Mouse (Mus musculus) T-helper 17 cell (primary cell): ENCODE results near the gene Armc12.

Source experiments
- in situ Hi-C, 2 experiments: fragments of 300-600 bp; cut with MboI, MseI; formaldehyde crosslinking; loops; 1 replicate in 1 of 2; 2 replicates in 1 of 2; pipeline ENCODE4 v1.15.1; 2025; ENCODE audit warnings: high pct_unique_total_duplicates in 2 of 2

Armc12 gene

GRCm38 (mm10) chr17:28530506-28530905 lies at the start of gene Armc12:
Gene Armc12 (plus strand): TSS chr17:28530806.
- in situ Hi-C loops: no loop called here

DNA sequence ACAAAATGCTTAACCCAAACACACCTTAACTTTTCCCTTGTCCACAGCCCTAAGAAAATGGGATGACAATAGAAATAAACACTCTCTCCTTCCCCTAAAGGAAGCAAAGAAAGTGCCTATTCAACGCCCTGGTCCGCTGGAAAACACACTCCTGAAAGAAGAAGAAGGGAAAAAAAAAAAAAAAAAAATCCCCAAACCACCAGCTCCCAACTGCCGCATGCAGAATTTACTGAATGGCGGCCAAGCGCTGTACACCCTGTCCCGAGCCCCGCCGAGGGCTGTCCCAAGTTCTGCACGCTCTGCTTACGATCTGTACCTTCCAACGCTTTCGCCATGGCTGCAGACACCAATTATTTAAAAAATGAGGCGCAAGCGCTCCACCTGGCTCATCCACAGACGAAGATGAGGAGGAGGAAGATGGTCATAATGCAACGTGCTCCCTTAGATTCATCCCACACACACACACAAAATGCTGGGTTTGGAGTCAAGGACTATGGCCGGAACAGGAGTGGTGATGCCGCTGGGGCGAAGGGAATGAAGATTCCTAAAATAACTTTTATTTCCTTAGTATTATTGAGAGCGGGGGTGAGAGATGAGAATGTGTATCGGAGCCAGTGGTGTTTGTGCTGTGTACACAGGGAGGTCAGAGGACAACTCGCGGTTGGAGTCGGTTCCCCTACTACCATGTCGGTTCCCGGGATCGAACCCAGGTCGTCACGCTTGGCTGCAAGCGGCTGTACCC lies 45.7 kb upstream of the Armc12 start:
- in situ Hi-C loops: loop anchor here (5.0 to 25.0 kb wide), 2 partner anchors 37 to 977 kb away; no protein-coding TSS in a partner anchor

GRCm38 (mm10) chr17:28485446-28485948 lies 45.1 kb upstream of the Armc12 start:
- in situ Hi-C loops: loop anchor here (5.0 to 25.0 kb wide), 2 partner anchors 37 to 977 kb away; no protein-coding TSS in a partner anchor

GRCm38 (mm10) chr17:28485977-28486400 lies 44.6 kb upstream of the Armc12 start:
- in situ Hi-C loops: loop anchor here (5.0 to 25.0 kb wide), 2 partner anchors 36 to 976 kb away; no protein-coding TSS in a partner anchor

- in situ Hi-C loops: loop anchor here (5.0 to 25.0 kb wide), 2 partner anchors 36 to 976 kb away; no protein-coding TSS in a partner anchor
These were observed 43.9 kb upstream of the Armc12 start for GRCm38 (mm10) chr17:28486720-28487119.

DNA sequence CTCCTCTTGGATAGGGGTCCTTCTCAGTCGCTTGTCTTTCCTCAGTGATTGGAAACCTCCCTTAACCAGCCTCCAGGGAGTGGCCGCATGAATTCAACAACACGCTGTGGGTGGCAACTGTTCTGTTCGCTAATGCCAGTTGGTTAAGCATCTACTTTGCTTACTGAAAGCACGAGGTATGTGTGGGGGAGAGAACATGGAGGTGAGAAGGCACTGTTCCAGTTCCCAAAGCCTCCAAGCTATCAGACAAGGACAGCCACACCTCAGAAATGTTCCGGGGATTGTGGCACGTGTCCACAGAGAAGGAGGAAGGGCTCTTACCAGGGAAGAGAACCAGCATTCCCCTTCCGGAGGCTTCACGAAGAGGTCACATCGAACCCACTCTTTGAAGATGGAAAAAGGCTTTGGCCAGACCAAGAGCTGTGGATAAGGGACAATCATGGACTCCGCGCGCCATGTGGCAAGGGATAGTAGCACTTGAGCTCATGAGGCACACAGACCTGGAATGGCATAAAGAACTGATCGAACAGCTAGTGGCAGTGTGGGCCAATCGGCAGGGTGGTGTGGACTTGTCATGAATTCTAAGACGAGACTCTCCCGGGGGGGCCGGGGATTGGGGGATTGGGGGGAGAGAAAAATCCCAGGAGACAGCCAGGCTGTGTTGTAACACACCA lies 42.9 kb upstream of the Armc12 start:
- in situ Hi-C loops: loop anchor here (5.0 to 25.0 kb wide), 2 partner anchors 35 to 975 kb away; no protein-coding TSS in a partner anchor

GRCm38 (mm10) chr17:28488258-28489013 lies 42.2 kb upstream of the Armc12 start:
- in situ Hi-C loops: loop anchor here (5.0 to 25.0 kb wide), 2 partner anchors 34 to 974 kb away; no protein-coding TSS in a partner anchor

DNA sequence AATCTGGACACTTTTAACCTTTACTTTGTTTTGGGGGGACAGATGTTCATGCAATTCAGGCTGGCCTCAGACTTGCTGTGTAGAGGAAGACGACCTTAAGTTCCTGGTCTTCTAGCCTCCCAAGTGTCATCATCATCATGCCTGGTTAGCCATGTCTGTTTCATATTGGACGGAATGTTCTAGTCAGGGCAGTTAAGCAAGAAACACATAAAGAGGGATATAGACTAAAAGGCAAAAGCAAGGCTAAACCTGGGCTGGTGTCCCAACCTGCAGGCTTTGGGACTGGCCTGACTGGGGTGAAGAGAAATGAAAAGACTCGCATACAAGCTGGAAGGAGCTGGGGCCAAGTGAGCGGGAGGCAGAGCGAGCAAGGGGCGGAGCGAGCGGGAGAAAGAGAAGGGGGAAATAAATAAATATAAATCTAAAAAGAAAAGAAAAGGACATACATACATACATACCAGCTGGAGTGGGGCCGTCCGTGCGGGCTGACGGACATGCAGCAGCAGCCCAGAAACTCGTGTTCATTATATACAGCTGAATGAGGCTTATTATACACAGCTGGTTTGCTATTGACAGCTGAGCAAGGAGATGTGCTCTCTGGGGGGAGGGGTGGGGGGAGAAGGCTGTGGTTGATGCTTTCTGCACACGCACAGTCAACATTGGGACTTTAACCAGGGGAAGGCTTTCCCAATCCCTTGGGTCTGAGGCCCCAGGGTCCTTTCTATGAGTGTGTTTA lies 39.4 kb upstream of the Armc12 start:
- in situ Hi-C loops: loop anchor here in 1 of 2 experiments (25.0 kb wide), 1 partner anchor 971 kb away; no protein-coding TSS in a partner anchor

DNA sequence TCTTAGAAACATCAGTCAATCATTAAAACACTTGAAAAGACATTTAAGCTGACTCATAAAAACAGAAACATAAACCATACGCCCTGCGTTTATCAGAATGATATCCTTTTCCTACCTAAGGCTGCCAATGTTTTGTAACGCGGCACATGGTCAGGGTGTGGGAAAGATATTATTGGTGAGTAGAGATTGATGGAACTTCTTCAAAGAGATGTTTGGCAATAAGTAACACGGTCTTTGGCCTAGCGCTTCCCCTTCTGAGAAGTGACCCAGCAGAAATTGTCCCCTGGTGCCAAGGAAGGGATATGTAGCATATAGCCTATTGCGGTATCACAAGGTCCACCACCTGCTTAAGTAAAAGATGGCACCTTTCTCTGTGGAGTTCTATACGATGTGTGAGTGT lies 34.8 kb upstream of the Armc12 start:
- in situ Hi-C loops: loop anchor here in 1 of 2 experiments (25.0 kb wide), 1 partner anchor 966 kb away; no protein-coding TSS in a partner anchor

GRCm38 (mm10) chr17:28499190-28499589 lies 31.4 kb upstream of the Armc12 start:
- in situ Hi-C loops: loop anchor here in 1 of 2 experiments (25.0 kb wide), 1 partner anchor 963 kb away; no protein-coding TSS in a partner anchor

- in situ Hi-C loops: no loop called here
These were observed 30.1 kb upstream of the Armc12 start for GRCm38 (mm10) chr17:28500465-28500864.

DNA sequence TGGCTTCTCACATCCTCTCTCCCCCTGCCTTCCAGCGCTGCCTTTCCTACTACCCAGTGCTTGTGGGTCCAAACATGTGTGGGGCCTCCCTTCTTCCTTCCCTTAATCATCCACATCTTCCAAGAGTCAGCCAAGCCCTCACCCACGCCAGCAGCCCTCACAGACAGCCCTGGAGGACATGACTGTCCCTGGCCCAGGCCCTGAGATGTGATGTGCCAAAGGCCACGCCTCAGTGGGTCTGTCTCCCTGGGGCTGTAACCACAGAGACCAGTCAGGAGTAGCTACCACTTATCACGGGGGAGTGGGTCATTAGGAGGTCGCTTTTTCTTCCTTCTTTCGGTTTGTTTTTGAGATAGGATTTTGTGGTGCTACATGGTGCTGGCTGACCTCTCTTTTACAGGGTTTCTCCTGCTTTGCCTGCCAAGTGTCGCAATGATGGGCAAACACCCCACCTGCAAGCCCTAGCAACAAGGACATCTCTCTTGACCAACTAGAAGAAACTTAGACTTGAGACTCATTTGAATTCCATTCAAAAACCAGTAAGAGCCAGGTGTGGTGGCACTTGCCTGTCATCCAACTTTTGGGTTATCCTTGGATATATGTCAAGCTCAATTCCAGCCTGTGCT lies 28.3 kb upstream of the Armc12 start:
- in situ Hi-C loops: no loop called here

GRCm38 (mm10) chr17:28504182-28504581 lies 26.4 kb upstream of the Armc12 start:
- in situ Hi-C loops: no loop called here

DNA sequence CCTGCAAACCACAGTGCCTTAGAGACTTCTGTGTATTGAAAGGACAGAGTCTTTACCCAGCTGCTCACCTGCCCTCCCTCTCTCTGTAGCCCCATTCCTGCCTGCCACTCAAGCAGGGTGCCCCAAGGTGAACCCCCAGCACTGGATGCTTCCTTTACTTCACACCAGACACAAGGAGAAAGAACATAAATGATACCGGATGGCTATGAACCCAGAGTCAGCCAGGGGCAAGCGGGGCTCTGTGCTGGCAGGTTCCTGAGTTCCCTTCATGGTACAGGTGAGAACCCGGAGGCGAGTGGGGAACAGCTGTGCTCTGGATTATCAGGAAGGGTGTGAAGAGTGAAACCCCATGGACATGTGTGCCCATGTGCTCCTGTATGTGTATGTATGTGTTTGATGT lies 25.0 kb upstream of the Armc12 start:
- in situ Hi-C loops: no loop called here

DNA sequence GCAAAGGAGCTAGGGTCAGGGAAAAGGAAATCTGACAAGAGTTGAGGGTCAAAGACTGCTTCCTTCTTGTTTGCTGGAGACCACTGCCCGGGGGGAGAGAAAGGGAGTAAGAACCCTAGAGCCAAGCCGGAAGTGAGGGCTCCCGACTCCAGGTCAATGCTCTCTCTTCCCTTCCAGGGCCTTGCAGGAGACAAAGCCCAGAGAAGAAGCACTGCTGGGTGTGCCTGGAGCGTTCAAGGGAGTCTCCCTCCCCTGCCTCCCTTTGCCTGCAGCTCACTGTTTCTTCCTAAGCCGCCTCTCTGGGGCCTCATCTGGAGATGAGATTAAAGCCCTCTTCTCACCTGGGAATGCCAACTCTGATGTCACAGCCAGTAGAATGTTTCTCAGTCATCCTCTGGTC lies 23.7 kb upstream of the Armc12 start:
- in situ Hi-C loops: no loop called here

GRCm38 (mm10) chr17:28507496-28507895 lies 23.1 kb upstream of the Armc12 start:
- in situ Hi-C loops: no loop called here

- in situ Hi-C loops: no loop called here
These were observed 19.9 kb upstream of the Armc12 start for GRCm38 (mm10) chr17:28510445-28511342.

DNA sequence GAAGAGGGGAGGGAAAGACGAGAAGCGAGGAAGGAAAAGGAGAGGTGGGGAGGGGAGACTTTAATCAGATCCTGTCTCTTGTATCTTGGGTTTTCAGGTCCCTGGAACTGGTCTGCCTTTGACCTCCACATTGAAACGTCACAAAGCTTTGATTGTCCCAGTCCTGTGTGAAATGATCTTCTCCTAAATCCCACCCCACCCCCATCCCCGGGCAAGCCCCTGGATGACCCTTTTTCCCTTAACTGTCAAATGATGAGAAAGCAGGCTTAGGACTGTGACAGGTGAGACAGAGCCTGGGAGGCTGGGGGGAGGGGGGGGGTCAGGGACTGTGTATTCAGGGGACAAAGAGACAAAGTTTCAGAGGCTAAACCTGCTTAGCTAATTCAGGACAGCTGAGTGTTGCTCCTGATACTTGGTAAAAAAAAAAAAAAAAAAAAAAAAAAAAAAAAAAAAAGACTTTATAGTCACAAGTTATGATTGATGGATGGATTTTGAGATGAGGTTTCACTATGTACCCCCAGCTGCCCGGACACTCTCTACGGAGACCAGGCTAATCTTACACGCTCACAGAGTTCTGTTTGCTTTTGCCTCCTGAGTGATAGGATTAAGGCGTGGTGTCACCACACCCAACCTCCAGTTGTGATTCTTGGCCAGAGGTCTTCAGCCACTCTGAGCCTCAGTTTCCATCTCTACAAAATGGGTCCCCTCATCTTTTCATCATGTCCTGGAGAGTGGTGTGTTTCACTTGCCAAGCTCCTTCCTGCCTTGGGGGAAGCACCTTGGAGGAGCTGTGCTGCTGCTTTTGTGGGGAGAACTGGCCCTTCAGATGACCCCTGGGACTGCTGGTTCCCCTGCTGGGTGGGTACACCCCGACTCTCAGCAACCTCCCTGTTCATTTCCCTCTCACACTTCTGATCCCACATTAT lies 18.7 kb upstream of the Armc12 start:
- in situ Hi-C loops: no loop called here
